Mouse (Mus musculus) hindbrain, embryonic 15.5 days (tissue): Measurements from ENCODE around the gene Thra. TPM values are rescaled to one million over a fixed set of nuclear protein-coding genes. Genes with fewer than 3 reads are reported as not detected.
A peak's percentile ranks its signal among the peaks of the same experiment; 100 is the strongest.

Experiments used
- ATAC-seq: fragments of 200-750 bp; cut with Nextera tagmentation; 2 replicates; pipeline ENCODE4 v1.8.0; 2017; ENCODE audit warnings: low read depth, moderate number of reproducible peaks, moderate TSS enrichment; ENCODE audit not compliant: low FRiP score
- H3K27ac ChIP-seq: fragments of 300-500 bp; sonication (generic); replicated peaks from 2 replicates; pipeline ENCODE4 v1.5.1; 2015; ENCODE audit warnings: mild to moderate bottlenecking, inconsistent platforms
- H3K27me3 ChIP-seq: fragments of 300-500 bp; sonication (generic); 2 replicates; pipeline ENCODE4 v1.6.1; 2015; ENCODE audit warnings: control low read depth, inconsistent platforms
- H3K36me3 ChIP-seq: fragments of 300-500 bp; sonication (generic); 2 replicates; pipeline ENCODE4 v1.6.1; 2015; ENCODE audit warnings: control low read depth, inconsistent platforms
- H3K4me1 ChIP-seq: fragments of 300-500 bp; sonication (generic); replicated peaks from 2 replicates; pipeline ENCODE4 v1.6.1; 2015; ENCODE audit warnings: control low read depth, inconsistent platforms
- H3K4me2 ChIP-seq: fragments of 300-500 bp; sonication (generic); 2 replicates; pipeline ENCODE4 v1.6.1; 2015; ENCODE audit warnings: moderate library complexity, mild to moderate bottlenecking, inconsistent platforms
- H3K4me3 ChIP-seq: fragments of 300-500 bp; sonication (generic); 2 replicates; pipeline ENCODE4 v1.5.1; 2015; ENCODE audit warnings: mild to moderate bottlenecking, inconsistent platforms
- H3K9ac ChIP-seq: fragments of 300-500 bp; sonication (generic); 2 replicates; pipeline ENCODE4 v1.6.1; 2015; ENCODE audit warnings: inconsistent platforms
- H3K9me3 ChIP-seq: fragments of 300-500 bp; sonication (generic); 2 replicates; pipeline ENCODE4 v1.6.1; 2016; ENCODE audit warnings: control low read depth, inconsistent platforms
- WGBS: fragments of 180-500 bp; shearing (Covaris S2); methylation state at CpG from one replicate; pipeline ENCODE4 v1.1.7; 2015; 5-methylcytosine and 5-hydroxymethylcytosine counted together
- polyA plus RNA-seq: library from polyadenylated mRNA; unstranded; fragments of >200 nt; fragmentation: Nextera tagmentation; extraction: Ambion mirVana; gene quantifications from 2 replicates; pipeline ENCODE4 v1.2.1, GENCODE M21; 2015

Gene Thra
- polyA plus RNA-seq: 136 and 138 TPM in 2 replicates

- Histone ChIP-seq H3K36me3 (no peaks in the 10 kb centered on the region), H3K27me3 (no peaks in the 10 kb centered on the region), H3K4me2 (peak within 1 kb of the TSS; percentile 93), H3K27ac (peak within 1 kb of the TSS; percentile 99), H3K9me3 (no peaks in the 10 kb centered on the region), H3K9ac (peak within 1 kb of the TSS; percentile 98), H3K4me3 (peak within 1 kb of the TSS; percentile 89), H3K4me1 (peaks cover 61% of the 10 kb centered on the region)
- WGBS: 1% methylated on average over 22 of the region's 22 CpGs
- ATAC-seq: peak; percentile 55; the same call in 1 of the 2 replicates
These were observed at the start of gene Thra for GRCm38 (mm10) chr11:98740393-98741050. Gene Thra (plus strand): TSS chr11:98740638.

DNA sequence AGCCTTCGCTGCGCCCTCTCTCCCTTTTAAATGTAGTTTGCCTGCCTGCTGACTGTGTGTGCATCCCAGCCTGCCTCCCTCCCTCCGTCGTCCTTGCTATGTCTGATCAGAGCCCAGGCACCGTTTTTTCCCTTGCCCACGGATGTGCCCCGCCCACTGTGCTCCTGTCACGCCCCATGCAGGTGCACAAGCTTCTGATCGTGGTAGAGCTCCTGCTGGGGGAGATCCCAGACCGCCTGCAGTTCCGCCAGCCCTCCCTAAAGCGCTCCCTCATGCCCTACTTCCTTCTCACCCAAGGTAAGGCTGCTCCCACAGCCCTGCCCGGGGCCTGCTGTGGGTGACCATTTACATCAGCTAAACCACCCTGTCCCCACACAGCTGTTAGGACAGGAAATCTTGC lies 47.2 kb upstream of the Thra start:
- no peak for ATAC-seq
- WGBS: 78% methylated on average over 13 of the region's 13 CpGs

GRCm38 (mm10) chr11:98693746-98694145 lies 46.7 kb upstream of the Thra start:
- Histone ChIP-seq H3K4me3 (no peak overlapping the region), H3K27me3 (no peaks in the 10 kb centered on the region), H3K4me2 (no peak overlapping the region), H3K9ac (no peak overlapping the region), H3K27ac (no peak overlapping the region), H3K36me3 (peaks cover 73% of the 10 kb centered on the region), H3K4me1 (no peaks in the 10 kb centered on the region), H3K9me3 (no peaks in the 10 kb centered on the region)
- no peak; the same call in 1 of the 2 replicates for ATAC-seq
- WGBS: 93% methylated on average over 9 of the region's 9 CpGs

More for the DNA sequence above, 47.2 kb upstream of the Thra start:
- Histone ChIP-seq H3K9me3 (no peaks in the 10 kb centered on the region), H3K9ac (no peak overlapping the region), H3K27me3 (no peaks in the 10 kb centered on the region), H3K27ac (no peak overlapping the region), H3K36me3 (peaks cover 76% of the 10 kb centered on the region), H3K4me1 (no peaks in the 10 kb centered on the region), H3K4me2 (no peak overlapping the region), H3K4me3 (no peak overlapping the region)

DNA sequence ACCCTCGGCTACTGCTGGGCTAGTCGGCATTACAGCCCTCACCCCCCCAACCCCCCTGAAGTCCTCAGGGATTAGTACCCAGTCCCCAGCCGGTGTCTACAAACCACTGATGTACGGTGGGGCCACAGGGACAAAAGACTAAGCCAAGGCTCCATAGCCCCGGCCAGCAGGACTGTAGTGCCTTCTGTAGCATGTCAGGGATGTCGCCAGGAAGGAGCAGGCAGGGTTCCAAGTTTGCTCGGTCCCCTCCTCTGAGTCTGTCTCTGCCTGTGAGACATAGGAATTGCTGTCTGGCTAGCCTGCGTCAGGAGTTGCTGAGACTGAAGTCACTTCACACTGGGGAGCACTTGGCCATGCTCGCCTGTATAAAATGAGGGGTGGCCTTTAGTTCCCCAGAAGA lies 46.1 kb upstream of the Thra start:
- H3K4me3 ChIP-seq: no peak overlapping the region
- H3K9me3 ChIP-seq: no peaks in the 10 kb centered on the region
- H3K27me3 ChIP-seq: no peaks in the 10 kb centered on the region
- H3K4me2 ChIP-seq: no peak overlapping the region
- H3K9ac ChIP-seq: no peak overlapping the region
- H3K4me1 ChIP-seq: no peaks in the 10 kb centered on the region
- no peak overlapping the region for H3K27ac ChIP-seq
- 80% methylated on average over 9 of the region's 9 CpGs for WGBS
- H3K36me3 ChIP-seq: peaks cover 70% of the 10 kb centered on the region
- ATAC-seq: no peak

DNA sequence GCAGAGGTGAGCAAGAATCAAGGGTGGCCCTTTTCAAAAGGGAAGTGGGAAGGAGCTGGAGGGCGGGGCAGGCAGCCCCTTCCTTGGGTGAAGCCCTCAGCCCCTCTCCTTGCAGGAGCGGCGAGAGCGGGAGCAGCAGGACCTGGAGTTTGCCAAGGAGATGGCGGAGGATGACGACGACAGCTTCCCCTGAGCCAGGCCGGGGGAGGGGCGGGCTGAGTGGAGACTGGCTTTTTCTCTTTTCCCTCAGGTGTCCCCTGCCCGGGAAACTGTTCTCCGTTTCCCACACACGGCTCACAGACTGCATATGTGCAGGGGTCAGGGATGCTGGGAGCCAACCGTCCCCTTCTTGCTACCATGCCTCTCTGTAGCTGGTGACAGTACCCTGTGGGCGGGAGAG lies 45.0 kb upstream of the Thra start:
- no peaks in the 10 kb centered on the region for H3K4me1 ChIP-seq
- H3K27me3 ChIP-seq: no peaks in the 10 kb centered on the region
- no peak overlapping the region for H3K27ac ChIP-seq
- 76% methylated on average over 14 of the region's 14 CpGs for WGBS
- H3K9me3 ChIP-seq: no peaks in the 10 kb centered on the region
- no peak overlapping the region for H3K4me3 ChIP-seq
- peaks cover 59% of the 10 kb centered on the region for H3K36me3 ChIP-seq
- no peak overlapping the region for H3K4me2 ChIP-seq
- no peak overlapping the region for H3K9ac ChIP-seq
- ATAC-seq: no peak

DNA sequence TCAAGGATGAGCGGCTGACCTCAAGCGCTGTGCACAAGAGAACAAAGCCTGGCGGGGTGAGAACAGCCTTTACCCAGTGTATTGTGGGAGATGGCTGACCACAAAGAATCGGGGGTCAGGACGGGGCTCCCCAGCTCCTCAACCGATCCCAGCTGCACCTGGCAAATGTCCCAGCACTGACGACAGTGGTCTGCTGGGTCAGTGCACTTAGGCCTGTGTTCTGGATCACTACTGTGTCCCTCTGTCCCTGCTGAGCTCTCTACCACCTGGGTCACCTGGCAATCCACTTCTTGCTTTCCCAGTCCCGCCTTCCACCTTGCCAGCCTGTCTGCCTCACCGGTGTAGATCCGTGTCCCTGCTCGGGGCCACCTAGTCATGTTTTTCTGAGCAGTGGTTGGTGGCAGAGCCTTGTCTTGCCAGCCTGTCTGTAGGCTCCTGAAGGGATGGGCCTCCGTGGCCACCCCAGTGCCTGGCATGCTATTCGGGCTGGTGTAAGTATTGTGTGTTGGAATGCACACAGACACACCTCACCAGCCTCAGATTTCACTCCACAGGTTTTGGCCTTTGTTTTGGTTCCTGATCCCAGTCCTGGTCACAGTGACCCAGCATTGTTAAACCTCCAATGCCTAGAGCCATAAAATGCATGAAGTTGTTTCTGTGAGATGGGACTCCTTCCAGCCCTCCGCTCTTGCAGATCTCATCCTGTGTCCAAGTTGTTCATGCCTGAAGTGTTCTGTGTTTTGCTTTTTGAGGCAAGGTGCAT lies 43.8 kb upstream of the Thra start:
- WGBS: 80% methylated on average over 14 of the region's 14 CpGs
- no peak overlapping the region for H3K4me2 ChIP-seq
- H3K9me3 ChIP-seq: no peaks in the 10 kb centered on the region
- ATAC-seq: no peak
- H3K27me3 ChIP-seq: no peaks in the 10 kb centered on the region
- no peak overlapping the region for H3K4me3 ChIP-seq
- no peaks in the 10 kb centered on the region for H3K4me1 ChIP-seq
- H3K9ac ChIP-seq: no peak overlapping the region
- no peak overlapping the region for H3K27ac ChIP-seq
- peaks cover 47% of the 10 kb centered on the region for H3K36me3 ChIP-seq

- 92% methylated on average over 12 of the region's 12 CpGs for WGBS
- no peak overlapping the region for H3K27ac ChIP-seq
- no peaks in the 10 kb centered on the region for H3K27me3 ChIP-seq
- no peak overlapping the region for H3K4me2 ChIP-seq
- H3K4me1 ChIP-seq: no peaks in the 10 kb centered on the region
- H3K36me3 ChIP-seq: peaks cover 41% of the 10 kb centered on the region
- no peaks in the 10 kb centered on the region for H3K9me3 ChIP-seq
- no peak overlapping the region for H3K9ac ChIP-seq
- ATAC-seq: no peak
- no peak overlapping the region for H3K4me3 ChIP-seq
These were observed 43.2 kb upstream of the Thra start for GRCm38 (mm10) chr11:98697225-98697624.

DNA sequence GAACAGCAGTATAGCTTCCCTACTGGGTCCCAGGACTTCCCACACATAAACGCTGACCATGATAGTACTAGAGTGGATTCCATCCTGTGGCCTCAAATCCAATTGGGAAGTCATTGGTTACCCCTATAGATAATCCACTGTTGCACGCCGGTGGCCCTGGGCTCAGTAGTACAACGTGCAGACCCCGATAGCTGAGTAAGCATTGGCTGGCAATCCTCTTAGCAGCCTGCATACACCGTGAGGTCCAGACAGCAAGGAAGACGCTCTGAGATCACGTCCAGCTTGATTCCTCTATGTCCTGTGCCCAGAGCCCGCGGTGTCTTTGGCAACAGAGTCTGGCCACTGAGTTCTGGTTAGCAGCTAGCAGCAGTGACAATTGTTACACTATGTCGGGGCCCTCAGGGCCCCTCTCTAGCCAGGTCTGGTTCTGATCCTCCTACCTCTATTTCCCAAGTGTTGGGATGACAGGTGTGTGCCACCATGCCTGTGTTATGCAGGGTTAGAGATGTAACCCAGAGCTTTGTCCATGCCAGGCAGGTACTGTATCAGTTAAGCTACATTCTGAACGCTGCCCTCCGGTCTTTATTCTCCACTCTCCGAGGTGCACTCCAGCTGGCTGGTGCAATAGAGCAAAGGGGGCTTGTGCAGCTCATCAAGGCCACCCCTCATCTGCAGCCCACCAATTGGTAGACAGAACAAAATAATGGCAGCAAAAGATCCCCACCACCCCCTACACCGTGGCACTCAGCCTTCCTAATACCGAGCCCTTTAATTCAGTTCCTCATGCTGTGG lies 41.4 kb upstream of the Thra start:
- no peak for ATAC-seq
- 88% methylated on average over 16 of the region's 16 CpGs for WGBS

GRCm38 (mm10) chr11:98699911-98700310 lies 40.5 kb upstream of the Thra start:
- H3K9ac ChIP-seq: no peak overlapping the region
- H3K27ac ChIP-seq: no peak overlapping the region
- peaks cover 25% of the 10 kb centered on the region for H3K36me3 ChIP-seq
- no peak overlapping the region for H3K4me3 ChIP-seq
- H3K4me2 ChIP-seq: no peak overlapping the region
- 46% methylated on average over 4 of the region's 4 CpGs for WGBS
- no peaks in the 10 kb centered on the region for H3K4me1 ChIP-seq
- no peaks in the 10 kb centered on the region for H3K27me3 ChIP-seq
- no peaks in the 10 kb centered on the region for H3K9me3 ChIP-seq
- ATAC-seq: peak; percentile 33; the same call in 1 of the 2 replicates

More for the DNA sequence above, 41.4 kb upstream of the Thra start:
- Histone ChIP-seq H3K9me3 (no peaks in the 10 kb centered on the region), H3K27ac (no peak overlapping the region), H3K27me3 (no peaks in the 10 kb centered on the region), H3K9ac (no peak overlapping the region), H3K4me1 (no peaks in the 10 kb centered on the region), H3K4me2 (no peak overlapping the region), H3K4me3 (no peak overlapping the region), H3K36me3 (peaks cover 24% of the 10 kb centered on the region)

DNA sequence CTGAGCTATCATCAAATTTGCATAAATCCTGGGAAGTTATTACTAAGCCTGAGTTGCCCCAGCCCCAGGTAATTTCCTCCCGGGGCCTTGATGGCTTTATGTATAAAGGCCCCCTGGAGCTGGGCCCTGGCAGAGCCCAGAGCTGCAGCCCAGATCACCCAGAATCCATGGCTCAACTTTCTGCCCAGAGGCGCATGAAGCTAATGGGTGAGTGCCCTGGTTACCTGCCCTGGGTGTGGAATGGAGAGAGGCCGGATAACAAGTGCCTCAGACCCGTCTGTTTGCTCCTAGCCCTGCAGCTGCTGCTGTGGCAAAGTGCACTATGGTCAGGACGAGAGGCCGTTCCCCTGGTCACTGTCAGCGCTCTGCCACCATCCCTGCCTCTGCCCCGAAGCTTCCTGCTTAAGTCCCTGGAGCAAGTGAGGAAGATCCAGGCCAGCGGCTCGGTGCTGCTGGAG lies 39.2 kb upstream of the Thra start, which contains the start of gene Csf3:
Gene Csf3, plus strand, starts transcription at position 51 of the 458 bp plus-strand sequence.
- Histone ChIP-seq H3K27ac (no peak within 1 kb of the TSS), H3K27me3 (no peaks in the 10 kb centered on the region), H3K9ac (no peak within 1 kb of the TSS), H3K9me3 (no peaks in the 10 kb centered on the region), H3K4me2 (no peak within 1 kb of the TSS), H3K4me1 (no peaks in the 10 kb centered on the region), H3K4me3 (no peak within 1 kb of the TSS), H3K36me3 (peaks cover 27% of the 10 kb centered on the region)
- 43% methylated on average over 10 of the region's 10 CpGs for WGBS
- no peak for ATAC-seq

GRCm38 (mm10) chr11:98702323-98702722 lies 38.1 kb upstream of the Thra start:
- Histone ChIP-seq H3K36me3 (peaks cover 30% of the 10 kb centered on the region), H3K9ac (no peak overlapping the region), H3K27ac (no peak overlapping the region), H3K4me3 (no peak overlapping the region), H3K9me3 (no peaks in the 10 kb centered on the region), H3K27me3 (no peaks in the 10 kb centered on the region), H3K4me2 (no peak overlapping the region), H3K4me1 (no peaks in the 10 kb centered on the region)
- no peak for ATAC-seq
- 66% methylated on average over 5 of the region's 5 CpGs for WGBS

- Histone ChIP-seq H3K4me2 (no peak overlapping the region), H3K36me3 (peaks cover 52% of the 10 kb centered on the region), H3K4me3 (no peak overlapping the region), H3K9me3 (no peaks in the 10 kb centered on the region), H3K9ac (no peak overlapping the region), H3K27ac (no peak overlapping the region), H3K4me1 (no peaks in the 10 kb centered on the region), H3K27me3 (no peaks in the 10 kb centered on the region)
- ATAC-seq: no peak
- 91% methylated on average over 10 of the region's 10 CpGs for WGBS
These were observed 35.4 kb upstream of the Thra start for GRCm38 (mm10) chr11:98705021-98705420.
